Mouse (Mus musculus): ENCODE measurements around the gene Prickle2. TPM values are rescaled to one million over a fixed set of nuclear protein-coding genes. Genes with fewer than 3 reads are reported as not detected.

The Prickle2 gene
- polyA plus RNA-seq, 1 experiment, result 12.7 TPM

- no peaks in the 10 kb centered on the region for H3K4me1 ChIP-seq (ENCODE audit: control insufficient read depth, insufficient read depth, low read length)
- H3K4me3 ChIP-seq (replicated peaks; ENCODE audit: insufficient read depth, low read depth, low read length), result no peak overlapping the region
- H3K27ac ChIP-seq (ENCODE audit: insufficient read depth, low read length), result peak overlapping the region; percentile 87; the same call in 1 of the 2 replicates
- no peak for TF ChIP-seq POLR2A (IDR thresholded peaks at IDR 0.05; ENCODE audit: borderline replicate concordance, insufficient read depth, low read length)
- no peak for TF ChIP-seq CTCF (IDR thresholded peaks at IDR 0.05; ENCODE audit: borderline replicate concordance, insufficient read depth, low read depth, low read length)
- DNase-seq, result peak in 1 of 2 experiments; percentile 8
- H3K27me3 ChIP-seq (ENCODE audit: control insufficient read depth, insufficient read depth, low read length), result no peaks in the 10 kb centered on the region; the same call in 1 of the 2 replicates
- 84% methylated on average over 3 of the region's 3 CpGs for WGBS
Observed at GRCm38 (mm10) chr6:92614771-92615170, 91.2 kb downstream of the Prickle2 start.

GRCm38 (mm10) chr6:92612151-92612769 lies 93.7 kb downstream of the Prickle2 start:
- 74% methylated on average over 2 of the region's 2 CpGs for WGBS
- TF ChIP-seq POLR2A (IDR thresholded peaks at IDR 0.05; ENCODE audit: borderline replicate concordance, insufficient read depth, low read length) (no peak), CTCF (IDR thresholded peaks at IDR 0.05; ENCODE audit: borderline replicate concordance, insufficient read depth, low read depth, low read length) (no peak)
- H3K27me3 ChIP-seq (ENCODE audit: control insufficient read depth, insufficient read depth, low read length), result no peaks in the 10 kb centered on the region; the same call in 1 of the 2 replicates
- no peak overlapping the region for H3K27ac ChIP-seq (ENCODE audit: insufficient read depth, low read length)
- H3K4me3 ChIP-seq (replicated peaks; ENCODE audit: insufficient read depth, low read depth, low read length), result no peak overlapping the region
- no peak for DNase-seq
- no peaks in the 10 kb centered on the region for H3K4me1 ChIP-seq (ENCODE audit: control insufficient read depth, insufficient read depth, low read length)

GRCm38 (mm10) chr6:92609682-92610235 lies 96.2 kb downstream of the Prickle2 start:
- no peak overlapping the region for H3K27ac ChIP-seq (ENCODE audit: insufficient read depth, low read length)
- TF ChIP-seq CTCF (IDR thresholded peaks at IDR 0.05; ENCODE audit: borderline replicate concordance, insufficient read depth, low read depth, low read length) (no peak), POLR2A (IDR thresholded peaks at IDR 0.05; ENCODE audit: borderline replicate concordance, insufficient read depth, low read length) (no peak)
- WGBS, result 60% methylated on average over 9 of the region's 9 CpGs
- no peak overlapping the region for H3K4me3 ChIP-seq (replicated peaks; ENCODE audit: insufficient read depth, low read depth, low read length)
- no peaks in the 10 kb centered on the region for H3K4me1 ChIP-seq (ENCODE audit: control insufficient read depth, insufficient read depth, low read length)
- H3K27me3 ChIP-seq (ENCODE audit: control insufficient read depth, insufficient read depth, low read length), result no peaks in the 10 kb centered on the region; the same call in 1 of the 2 replicates
- DNase-seq, result no peak

- no peak for DNase-seq
- Histone ChIP-seq H3K27me3 (ENCODE audit: control insufficient read depth, insufficient read depth, low read length) (no peaks in the 10 kb centered on the region; the same call in 1 of the 2 replicates), H3K4me3 (replicated peaks; ENCODE audit: insufficient read depth, low read depth, low read length) (no peak overlapping the region), H3K4me1 (ENCODE audit: control insufficient read depth, insufficient read depth, low read length) (no peaks in the 10 kb centered on the region), H3K27ac (ENCODE audit: insufficient read depth, low read length) (no peak overlapping the region)
- no peak for TF ChIP-seq CTCF (IDR thresholded peaks at IDR 0.05; ENCODE audit: borderline replicate concordance, insufficient read depth, low read depth, low read length)
- no peak for TF ChIP-seq POLR2A (IDR thresholded peaks at IDR 0.05; ENCODE audit: borderline replicate concordance, insufficient read depth, low read length)
- 87% methylated on average over 3 of the region's 3 CpGs for WGBS
Observed at GRCm38 (mm10) chr6:92609078-92609477, 96.9 kb downstream of the Prickle2 start.

- H3K4me3 ChIP-seq (replicated peaks; ENCODE audit: insufficient read depth, low read depth, low read length), result no peak overlapping the region
- H3K27ac ChIP-seq (ENCODE audit: insufficient read depth, low read length), result no peak overlapping the region
- TF ChIP-seq CTCF (IDR thresholded peaks at IDR 0.05; ENCODE audit: borderline replicate concordance, insufficient read depth, low read depth, low read length), result no peak
- H3K4me1 ChIP-seq (ENCODE audit: control insufficient read depth, insufficient read depth, low read length), result no peaks in the 10 kb centered on the region
- no peaks in the 10 kb centered on the region; the same call in 1 of the 2 replicates for H3K27me3 ChIP-seq (ENCODE audit: control insufficient read depth, insufficient read depth, low read length)
- no peak for DNase-seq
- 47% methylated on average over 2 of the region's 2 CpGs for WGBS
Observed at GRCm38 (mm10) chr6:92605156-92605555, 100.8 kb downstream of the Prickle2 start.

GRCm38 (mm10) chr6:92596340-92596739 lies 109.6 kb downstream of the Prickle2 start:
- WGBS, result 48% methylated on average over 3 of the region's 3 CpGs
- TF ChIP-seq POLR2A (IDR thresholded peaks at IDR 0.05; ENCODE audit: borderline replicate concordance, insufficient read depth, low read length), result no peak
- TF ChIP-seq CTCF (IDR thresholded peaks at IDR 0.05; ENCODE audit: borderline replicate concordance, insufficient read depth, low read depth, low read length), result no peak
- Histone ChIP-seq H3K27ac (ENCODE audit: insufficient read depth, low read length) (no peak overlapping the region), H3K4me3 (replicated peaks; ENCODE audit: insufficient read depth, low read depth, low read length) (no peak overlapping the region), H3K27me3 (ENCODE audit: control insufficient read depth, insufficient read depth, low read length) (no peaks in the 10 kb centered on the region), H3K4me1 (ENCODE audit: control insufficient read depth, insufficient read depth, low read length) (no peaks in the 10 kb centered on the region)
- no peak for DNase-seq

GRCm38 (mm10) chr6:92589381-92590065 lies 116.4 kb downstream of the Prickle2 start:
- WGBS, result 72% methylated on average over 5 of the region's 5 CpGs
- DNase-seq, result no peak
- Histone ChIP-seq H3K4me3 (replicated peaks; ENCODE audit: insufficient read depth, low read depth, low read length) (no peak overlapping the region), H3K27me3 (ENCODE audit: control insufficient read depth, insufficient read depth, low read length) (no peaks in the 10 kb centered on the region; the same call in 1 of the 2 replicates), H3K27ac (ENCODE audit: insufficient read depth, low read length) (no peak overlapping the region), H3K4me1 (ENCODE audit: control insufficient read depth, insufficient read depth, low read length) (no peaks in the 10 kb centered on the region)
- TF ChIP-seq POLR2A (IDR thresholded peaks at IDR 0.05; ENCODE audit: borderline replicate concordance, insufficient read depth, low read length), result no peak

GRCm38 (mm10) chr6:92584026-92584425 lies 121.9 kb downstream of the Prickle2 start:
- H3K27ac ChIP-seq (ENCODE audit: insufficient read depth, low read length), result no peak overlapping the region
- DNase-seq, result peak in 1 of 2 experiments; percentile 3
- H3K4me3 ChIP-seq (replicated peaks; ENCODE audit: insufficient read depth, low read depth, low read length), result no peak overlapping the region
- no peaks in the 10 kb centered on the region for H3K4me1 ChIP-seq (ENCODE audit: control insufficient read depth, insufficient read depth, low read length)
- TF ChIP-seq CTCF (IDR thresholded peaks at IDR 0.05; ENCODE audit: borderline replicate concordance, insufficient read depth, low read depth, low read length) (no peak), POLR2A (IDR thresholded peaks at IDR 0.05; ENCODE audit: borderline replicate concordance, insufficient read depth, low read length) (no peak)
- WGBS, result 49% methylated on average over 1 of the region's 1 CpGs
- H3K27me3 ChIP-seq (ENCODE audit: control insufficient read depth, insufficient read depth, low read length), result no peaks in the 10 kb centered on the region; the same call in 1 of the 2 replicates
